Mouse (Mus musculus) liver, adult 2 months (tissue): ENCODE results near the gene Deup1. TPM values are rescaled to one million over a fixed set of nuclear protein-coding genes. Genes with fewer than 3 reads are reported as not detected.

ENCODE experiments used
- DNase-seq: peaks from one replicate; pipeline ENCODE4 v3.0.0-alpha.2; 2011; ENCODE audit warnings: low read depth, low spot score; ENCODE audit errors: extremely low read depth
- H3K27ac ChIP-seq: fragments of 200-500 bp; replicated peaks from 2 replicates; pipeline ENCODE4 v1.5.1; 2012; ENCODE audit warnings: low read depth, mild to moderate bottlenecking, control low read depth, inconsistent platforms, low read length; ENCODE audit not compliant: insufficient read depth
- H3K27me3 ChIP-seq: fragments of 200-500 bp; 2 replicates; pipeline ENCODE4 v1.6.1; 2012; ENCODE audit warnings: mild to moderate bottlenecking, moderate library complexity, low read length, inconsistent platforms; ENCODE audit not compliant: control insufficient read depth, insufficient read depth
- H3K36me3 ChIP-seq: fragments of 200-500 bp; 2 replicates; pipeline ENCODE4 v1.6.1; 2012; ENCODE audit warnings: low read length, inconsistent platforms; ENCODE audit not compliant: control insufficient read depth, insufficient read depth
- H3K4me1 ChIP-seq: fragments of 200-500 bp; 2 replicates; pipeline ENCODE4 v1.6.1; 2011; ENCODE audit warnings: low read length; ENCODE audit not compliant: control insufficient read depth, insufficient read depth
- H3K4me3 ChIP-seq: fragments of 200-500 bp; 2 replicates; pipeline ENCODE4 v1.5.1; 2011; ENCODE audit warnings: low read depth, mild to moderate bottlenecking, control low read depth, low read length, moderate library complexity; ENCODE audit not compliant: insufficient read depth
- H3K79me2 ChIP-seq: fragments of 200-500 bp; 2 replicates; pipeline ENCODE4 v1.6.1; 2012; ENCODE audit warnings: inconsistent platforms, mild to moderate bottlenecking, low read length, moderate library complexity; ENCODE audit not compliant: control insufficient read depth, insufficient read depth
- H3K9ac ChIP-seq: fragments of 200-500 bp; 2 replicates; pipeline ENCODE4 v1.6.1; 2012; ENCODE audit warnings: low read depth, mild to moderate bottlenecking, control low read depth, inconsistent platforms, low read length
- CTCF ChIP-seq: fragments of 200-500 bp; IDR thresholded peaks from 2 replicates; pipeline ENCODE4 v1.5.1; 2011; ENCODE audit warnings: low read depth, low read length, control low read depth
- POLR2A ChIP-seq: fragments of 200-500 bp; IDR thresholded peaks from 2 replicates; pipeline ENCODE4 v1.6.1; 2011; ENCODE audit warnings: low read length, control low read depth; ENCODE audit not compliant: insufficient read depth; ENCODE audit errors: extremely low read depth
- WGBS: fragments of 180-500 bp; shearing (Covaris S2); methylation state at CpG from one replicate; pipeline ENCODE4 v1.1.7; 2018; 5-methylcytosine and 5-hydroxymethylcytosine counted together
- polyA plus RNA-seq: library from polyadenylated mRNA; depleted of rRNA; stranded (reverse); fragments of >200 nt; gene quantifications from 2 replicates; pipeline ENCODE4 v1.2.3, GENCODE M21; 2012; rRNA removed
- total RNA-seq: library from RNA; depleted of rRNA; stranded (reverse); fragments of >200 nt; gene quantifications from 2 replicates; pipeline ENCODE4 v1.2.3, GENCODE M21; 2014; rRNA removed

Gene Deup1
- total and polyA plus RNA-seq, 2 experiments, result 0.09 TPM; not detected in 1

GRCm38 (mm10) chr9:15517979-15518378 lies 109.8 kb downstream of the Deup1 start:
- H3K27ac ChIP-seq, result no peak overlapping the region; the same call in 1 of the 2 replicates
- DNase-seq, result peak; percentile 80
- no peak overlapping the region for H3K9ac ChIP-seq
- peaks cover 14% of the 10 kb centered on the region; the same call in 1 of the 2 replicates for H3K79me2 ChIP-seq
- peaks cover 19% of the 10 kb centered on the region for H3K4me1 ChIP-seq
- H3K36me3 ChIP-seq, result no peaks in the 10 kb centered on the region
- TF ChIP-seq CTCF (no peak), POLR2A (no peak)
- no peaks in the 10 kb centered on the region for H3K27me3 ChIP-seq
- WGBS, result 12% methylated on average over 4 of the region's 4 CpGs
- H3K4me3 ChIP-seq, result no peak overlapping the region

DNA sequence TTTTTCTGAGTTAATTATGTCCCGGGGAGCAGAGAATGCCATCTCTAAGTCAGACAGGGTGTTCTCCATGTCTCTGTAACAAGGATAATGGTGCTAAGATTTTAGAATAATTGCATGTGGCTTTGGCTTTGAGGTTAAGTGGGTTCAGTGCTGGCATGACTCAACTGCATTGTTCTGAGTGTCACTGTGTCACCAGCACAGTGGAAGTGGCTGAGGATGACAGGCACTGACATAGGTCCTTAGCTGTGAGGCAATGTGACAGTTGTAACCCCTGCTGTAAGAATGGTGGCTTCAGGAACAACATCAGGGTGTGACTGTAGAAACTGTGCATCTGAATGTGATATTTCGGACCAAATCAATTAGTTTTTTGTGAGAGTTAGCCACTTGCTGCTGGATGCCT lies 111.7 kb downstream of the Deup1 start:
- no peak overlapping the region for H3K27ac ChIP-seq
- H3K4me3 ChIP-seq, result no peak overlapping the region
- H3K36me3 ChIP-seq, result no peaks in the 10 kb centered on the region
- no peaks in the 10 kb centered on the region for H3K27me3 ChIP-seq
- peaks cover 15% of the 10 kb centered on the region for H3K4me1 ChIP-seq
- no peak for DNase-seq
- H3K79me2 ChIP-seq, result peaks cover 20% of the 10 kb centered on the region; the same call in 1 of the 2 replicates
- no peak overlapping the region for H3K9ac ChIP-seq
- TF ChIP-seq CTCF (no peak), POLR2A (no peak)
- 84% methylated on average over 2 of the region's 2 CpGs for WGBS

DNA sequence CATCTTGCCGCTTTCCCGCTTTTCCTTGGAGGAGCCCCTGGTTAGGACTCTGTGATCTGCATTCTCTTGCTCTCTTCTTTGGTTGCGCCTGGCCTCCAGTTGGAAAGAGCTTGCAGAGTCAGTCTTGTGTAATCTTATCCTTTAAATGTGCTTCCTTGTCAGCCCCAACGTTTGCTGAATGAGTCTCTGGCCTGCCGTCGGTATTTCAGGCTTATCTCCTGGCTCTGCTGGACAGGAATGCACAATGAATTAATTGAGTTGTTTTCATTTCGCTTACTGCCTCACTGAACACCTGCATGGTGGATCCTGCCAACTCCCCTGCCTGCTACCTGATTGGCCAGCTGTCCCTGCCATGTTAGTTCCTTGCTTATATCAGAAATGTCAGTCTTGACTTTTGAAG lies 114.8 kb downstream of the Deup1 start:
- DNase-seq, result no peak
- 50% methylated on average over 7 of the region's 7 CpGs for WGBS
- Histone ChIP-seq H3K79me2 (peaks cover 27% of the 10 kb centered on the region; the same call in 1 of the 2 replicates), H3K4me1 (peaks cover 12% of the 10 kb centered on the region), H3K4me3 (no peak overlapping the region), H3K36me3 (no peaks in the 10 kb centered on the region), H3K27me3 (no peaks in the 10 kb centered on the region), H3K9ac (no peak overlapping the region), H3K27ac (peak overlapping the region; percentile 11; the same call in 1 of the 2 replicates)
- TF ChIP-seq CTCF, result no peak
- no peak for TF ChIP-seq POLR2A

- H3K27me3 ChIP-seq, result no peaks in the 10 kb centered on the region
- TF ChIP-seq POLR2A, result no peak
- TF ChIP-seq CTCF, result no peak
- no peak for DNase-seq
- no peak overlapping the region for H3K4me3 ChIP-seq
- peaks cover 21% of the 10 kb centered on the region for H3K4me1 ChIP-seq
- 68% methylated on average over 3 of the region's 3 CpGs for WGBS
- no peak overlapping the region for H3K27ac ChIP-seq
- peaks cover 25% of the 10 kb centered on the region; the same call in 1 of the 2 replicates for H3K79me2 ChIP-seq
- H3K9ac ChIP-seq, result no peak overlapping the region
- H3K36me3 ChIP-seq, result no peaks in the 10 kb centered on the region
These were observed 117.0 kb downstream of the Deup1 start for GRCm38 (mm10) chr9:15510557-15511310.

Other genes starting within 250 kb of the Deup1 start
- gene Smco4, start 134.5 kb downstream of the Deup1 start, total RNA-seq, result 7.9 and 8.9 TPM in 2 replicates
- 5.7 and 5.9 TPM in 2 replicates for gene Smco4, start 134.5 kb downstream of the Deup1 start, polyA plus RNA-seq
- 3.8 and 4.6 TPM in 2 replicates for gene Slc36a4, start 81.8 kb upstream of the Deup1 start, total RNA-seq
- 1.9 and 2.6 TPM in 2 replicates for gene Slc36a4, start 81.8 kb upstream of the Deup1 start, polyA plus RNA-seq
- gene Mtnr1b, start 246.6 kb upstream of the Deup1 start, total RNA-seq, result not detected in 2 replicates
- gene Mtnr1b, start 246.6 kb upstream of the Deup1 start, polyA plus RNA-seq, result not detected in 2 replicates